In genomic region chr3:99512933-99513332, GRCm38 (mm10) we compare ENCODE assay signal across 21 mouse cellular contexts.
"Had no signal": no experiment of that assay in that cellular context is flagged by ENCODE, and none has a peak within 500 bp of the region (broad histone marks: within the 10 kb centered on the region; RNA-seq: fewer than 3 reads in every experiment).

No protein-coding gene starts in this region.

- H3K27me3 ChIP-seq: lung, embryonic 15.5 days; megakaryocyte, embryonic 14.5 days; midbrain, embryonic 13.5 days; midbrain, embryonic 15.5 days; neural tube, embryonic 13.5 days; neural tube, embryonic 15.5 days had no signal

- H3K4me1 ChIP-seq: lung, embryonic 15.5 days; megakaryocyte, embryonic 14.5 days; midbrain, embryonic 13.5 days; midbrain, embryonic 15.5 days; neural tube, embryonic 13.5 days; neural tube, embryonic 15.5 days had no signal

- ATAC-seq: liver, postnatal 0 days; lung, postnatal 0 days; midbrain, embryonic 13.5 days; midbrain, embryonic 15.5 days had no signal

- H3K4me3 ChIP-seq: lung, embryonic 15.5 days; megakaryocyte, embryonic 14.5 days; midbrain, embryonic 13.5 days; midbrain, embryonic 15.5 days; neural tube, embryonic 13.5 days; neural tube, embryonic 15.5 days had no signal

- DNase-seq: liver, postnatal 0 days; lung, adult 2 months; lung, postnatal 14 days; lung, postnatal 36 days; retina, postnatal 1 day; right cerebral cortex, adult 18-20 months; right cerebral cortex, postnatal 25 days; right cerebral cortex, postnatal 4 days; spleen, adult 18-20 months; thymus, adult 2 months; thymus, postnatal 25 days; thymus, postnatal 4 days had no signal

- H3K36me3 ChIP-seq: lung, embryonic 15.5 days; midbrain, embryonic 13.5 days; midbrain, embryonic 15.5 days; neural tube, embryonic 13.5 days; neural tube, embryonic 15.5 days had no signal

- H3K9ac ChIP-seq: liver, postnatal 0 days; lung, embryonic 15.5 days; midbrain, embryonic 13.5 days; midbrain, embryonic 15.5 days; neural tube, embryonic 13.5 days; neural tube, embryonic 15.5 days had no signal

- H3K4me2 ChIP-seq: lung, embryonic 15.5 days; midbrain, embryonic 11.5 days; midbrain, embryonic 13.5 days; midbrain, embryonic 15.5 days; neural tube, embryonic 13.5 days; neural tube, embryonic 15.5 days had no signal

- H3K9me3 ChIP-seq: lung, embryonic 15.5 days; midbrain, embryonic 13.5 days; midbrain, embryonic 15.5 days; neural tube, embryonic 13.5 days; neural tube, embryonic 15.5 days had no signal

- H3K27ac ChIP-seq: lung, embryonic 15.5 days; macrophage; midbrain, embryonic 13.5 days; midbrain, embryonic 15.5 days; neural tube, embryonic 13.5 days; neural tube, embryonic 15.5 days had no signal
